In genomic region chr2:30605762-30606051, GRCm38 (mm10) we compare ENCODE assay signal across 12 mouse cellular contexts. TPM values are rescaled to one million over a fixed set of nuclear protein-coding genes. Genes with fewer than 3 reads are reported as not detected.
A peak's percentile ranks its signal among the peaks of the same experiment; 100 is the strongest.
DNase-seq lines count a peak whose midpoint lies in the region; ATAC-seq and TF ChIP-seq lines count a peak whose summit lies in the region.
"Had no signal": no experiment of that assay in that cellular context is flagged by ENCODE, and none has a peak within 500 bp of the region (broad histone marks: within the 10 kb centered on the region; RNA-seq: fewer than 3 reads in every experiment).

No protein-coding gene starts in this region.

- no peak for TF ChIP-seq EP300 in heart, postnatal 0 days (IDR thresholded peaks at IDR 0.05; ENCODE audit: low read depth)

- no peaks in the 10 kb centered on the region for H3K9me3 ChIP-seq in lung, embryonic 15.5 days
- no peaks in the 10 kb centered on the region for H3K9me3 ChIP-seq in heart, postnatal 0 days (replicated peaks; ENCODE audit: control insufficient read depth, low read length)
- H3K9me3 ChIP-seq in neural tube, embryonic 15.5 days (replicated peaks), result no peaks in the 10 kb centered on the region
- H3K9me3 ChIP-seq: neural tube, embryonic 12.5 days had no signal

- H3K27me3 ChIP-seq in lung, embryonic 15.5 days, result no peaks in the 10 kb centered on the region
- H3K27me3 ChIP-seq in heart, postnatal 0 days (ENCODE audit: control insufficient read depth, insufficient read depth, low read length), result no peaks in the 10 kb centered on the region
- H3K27me3 ChIP-seq in neural tube, embryonic 15.5 days (replicated peaks), result no peaks in the 10 kb centered on the region
- H3K27me3 ChIP-seq: neural tube, embryonic 12.5 days had no signal

- peaks cover 54% of the 10 kb centered on the region for H3K4me1 ChIP-seq in lung, embryonic 15.5 days
- peaks cover 31% of the 10 kb centered on the region for H3K4me1 ChIP-seq in heart, postnatal 0 days (ENCODE audit: control insufficient read depth, insufficient read depth)
- H3K4me1 ChIP-seq in neural tube, embryonic 15.5 days, result peaks cover 69% of the 10 kb centered on the region

- peak overlapping the region; percentile 45 for H3K4me2 ChIP-seq in lung, embryonic 15.5 days
- H3K4me2 ChIP-seq in heart, postnatal 0 days (ENCODE audit: low read depth, low read length), result 0 out of 2 replicates have a peak overlapping the region, but pooled peaks have one; percentile 54
- peak overlapping the region; percentile 48; the same call in 1 of the 2 replicates for H3K4me2 ChIP-seq in neural tube, embryonic 15.5 days

- 10% methylated on average over 4 of the region's 6 CpGs for WGBS in lung, embryonic 15.5 days
- 8% methylated on average over 4 of the region's 6 CpGs for WGBS in heart, postnatal 0 days
- 16% methylated on average over 4 of the region's 6 CpGs for WGBS in neural tube, embryonic 15.5 days

- no peak for ATAC-seq in lung, embryonic 15.5 days (ENCODE audit: borderline replicate concordance, extremely low read depth, low FRiP score, low TSS enrichment)
- no peak for ATAC-seq in heart, postnatal 0 days (ENCODE audit: insufficient read depth, low read depth)
- ATAC-seq in neural tube, embryonic 15.5 days (ENCODE audit: low FRiP score), result no peak

- H3K4me3 ChIP-seq in gastrocnemius, adult 2 months, result peak overlapping the region; percentile 54; the same call in 1 of the 2 replicates
- no peak overlapping the region for H3K4me3 ChIP-seq in lung, embryonic 15.5 days
- no peak overlapping the region for H3K4me3 ChIP-seq in heart, postnatal 0 days (ENCODE audit: low read depth, low read length)
- no peak overlapping the region for H3K4me3 ChIP-seq in neural tube, embryonic 15.5 days (replicated peaks)
- H3K4me3 ChIP-seq: neural tube, embryonic 12.5 days had no signal

- H3K36me3 ChIP-seq in lung, embryonic 15.5 days, result no peaks in the 10 kb centered on the region
- H3K36me3 ChIP-seq in heart, postnatal 0 days (replicated peaks; ENCODE audit: control insufficient read depth, insufficient read depth, low read length), result no peaks in the 10 kb centered on the region
- H3K36me3 ChIP-seq in neural tube, embryonic 15.5 days, result no peaks in the 10 kb centered on the region
- H3K36me3 ChIP-seq: neural tube, embryonic 12.5 days had no signal

- no peak for DNase-seq in gastrocnemius, adult 2 months
- DNase-seq in gastrocnemius, adult 18-20 months (ENCODE audit: low spot score), result no peak
- no peak for DNase-seq in lung, postnatal 10 days
- DNase-seq in heart, postnatal 0 days (ENCODE audit: low spot score), result no peak
- DNase-seq in adrenal gland, adult 18-20 months (ENCODE audit: low spot score in 2 of 2), result no peak
- no peak for DNase-seq in left cerebral cortex, adult 9 months (ENCODE audit: low spot score in 2 of 2)
- DNase-seq: cerebellum, adult 11-12 months; gastrocnemius, postnatal 14 days; thymus, postnatal 14 days had no signal

- intact Hi-C loops in gastrocnemius, adult 2 months (cut with DNase I), result no loop called here

- H3K9ac ChIP-seq in lung, embryonic 15.5 days, result no peak overlapping the region
- no peak overlapping the region for H3K9ac ChIP-seq in heart, postnatal 0 days (replicated peaks; ENCODE audit: low read depth, low read length)
- H3K9ac ChIP-seq in neural tube, embryonic 15.5 days (replicated peaks), result no peak overlapping the region

- TF ChIP-seq CTCF in gastrocnemius, adult 2 months (IDR thresholded peaks at IDR 0.05), result no peak
- TF ChIP-seq CTCF in heart, postnatal 0 days (IDR thresholded peaks at IDR 0.05; ENCODE audit: low read depth), result no peak

- peak overlapping the region; percentile 77 for H3K27ac ChIP-seq in gastrocnemius, adult 2 months
- peak overlapping the region; percentile 92 for H3K27ac ChIP-seq in lung, embryonic 15.5 days
- peak overlapping the region; percentile 47; the same call in 1 of the 2 replicates for H3K27ac ChIP-seq in heart, postnatal 0 days (ENCODE audit: low read depth)
- H3K27ac ChIP-seq in neural tube, embryonic 15.5 days (replicated peaks), result peak overlapping the region; percentile 87

RNA-seq across cellular contexts. Expression of gene Cstad, which starts 10.9 kb away (rescaled TPM):
- total RNA-seq in gastrocnemius, adult 2 months (2021), result 1 to 10 TPM in 1 of 2 experiments, under 1 TPM in 1; 0.47 to 1.8 TPM
- 1 to 10 TPM; 1.1 TPM for total RNA-seq in gastrocnemius, adult 18-20 months (2021)
- polyA plus RNA-seq in lung, embryonic 15.5 days (2015; fragmentation: Nextera tagmentation; extraction: Ambion mirVana), result 0.68 and 1.0 TPM in 2 replicates
- total RNA-seq in heart, postnatal 0 days (2014; rRNA removed; ENCODE audit: low replicate concordance), result not detected in 2 replicates
- polyA plus RNA-seq in heart, postnatal 0 days (2015; fragmentation: Nextera tagmentation; extraction: Ambion mirVana), result 3.1 and 3.6 TPM in 2 replicates
- polyA plus RNA-seq in neural tube, embryonic 15.5 days (2015; fragmentation: Nextera tagmentation; extraction: Ambion mirVana), result 0.31 and 0.83 TPM in 2 replicates
- total RNA-seq in adrenal gland, adult 18-20 months (2021), result under 1 TPM in 1 of 2 experiments, not detected in 1; 0.51 TPM
